Mouse (Mus musculus) CH12.LX (cell line): ENCODE measurements around the gene Mrpl42. TPM values are rescaled to one million over a fixed set of nuclear protein-coding genes. Genes with fewer than 3 reads are reported as not detected.

Experiments used
- DNase-seq: peaks from one replicate; pipeline ENCODE4 v3.0.0-alpha.2; 2013; ENCODE audit errors: extremely low read depth
- H3K27ac ChIP-seq: 2 replicates; pipeline ENCODE4 v1.5.1; 2012; ENCODE audit warnings: low read depth, mild to moderate bottlenecking, control low read depth, moderate library complexity; ENCODE audit not compliant: insufficient read depth
- H3K27me3 ChIP-seq: replicated peaks from 2 replicates; pipeline ENCODE3; 2012; ENCODE audit warnings: inconsistent platforms
- H3K36me3 ChIP-seq, 2 experiments: replicated peaks in 1 of 2; 2 replicates each; pipeline versions ENCODE3 to v1.6.1; 2012; ENCODE audit warnings: inconsistent platforms in 1 of 2, low read length in 1 of 2, mild to moderate bottlenecking in 1 of 2, mixed read lengths in 1 of 2, moderate library complexity in 1 of 2; ENCODE audit not compliant: control insufficient read depth in 1 of 2, insufficient read depth in 1 of 2
- H3K4me1 ChIP-seq, 2 experiments: 2 replicates each; pipeline ENCODE4 v1.6.1; 2012; ENCODE audit warnings: inconsistent platforms in 1 of 2, moderate library complexity in 1 of 2; ENCODE audit not compliant: insufficient read depth in 2 of 2, control insufficient read depth in 1 of 2
- H3K4me2 ChIP-seq: 2 replicates; pipeline ENCODE4 v1.6.1; 2012; ENCODE audit warnings: low read depth, mild to moderate bottlenecking, control low read depth; ENCODE audit not compliant: poor library complexity, insufficient read depth, severe bottlenecking
- H3K4me3 ChIP-seq, 3 experiments: fragments of 150-350 bp in 1 of 3; sonication (generic) in 1 of 3; replicated peaks in 1 of 3; 2 replicates each; pipeline versions ENCODE3 to v1.5.1; 2011 to 2012; ENCODE audit warnings: low read depth in 2 of 3, low read length in 2 of 3, mild to moderate bottlenecking in 2 of 3, moderate library complexity in 2 of 3, control low read depth in 1 of 3, improper control_type of control experiment in 1 of 3, inconsistent platforms in 1 of 3, mixed read lengths in 1 of 3; ENCODE audit not compliant: poor library complexity in 1 of 3
- H3K79me2 ChIP-seq: replicated peaks from 2 replicates; pipeline ENCODE4 v1.6.1; 2012; ENCODE audit warnings: mild to moderate bottlenecking, moderate library complexity; ENCODE audit not compliant: control insufficient read depth, poor library complexity, insufficient read depth, severe bottlenecking; ENCODE audit errors: extremely low read depth
- H3K9ac ChIP-seq: 2 replicates; pipeline ENCODE4 v1.6.1; 2012; ENCODE audit warnings: low read depth, mild to moderate bottlenecking, control low read depth, moderate library complexity; ENCODE audit not compliant: insufficient read depth
- H3K9me3 ChIP-seq: replicated peaks from 2 replicates; pipeline ENCODE3; 2012; ENCODE audit warnings: low read length, inconsistent platforms, mixed read lengths
- BHLHE40 ChIP-seq: IDR thresholded peaks from 2 replicates; pipeline ENCODE4 v1.6.1; 2011; ENCODE audit warnings: mild to moderate bottlenecking, low read depth, low read length, improper control_type of control experiment
- CHD2 ChIP-seq: IDR thresholded peaks from 2 replicates; pipeline ENCODE4 v1.6.1; 2011; ENCODE audit warnings: low read length, improper control_type of control experiment
- CTCF ChIP-seq, 2 experiments: IDR thresholded peaks in 1 of 2; conservative IDR thresholded peaks in 1 of 2; 2 replicates each; pipeline ENCODE4 v1.5.1; 2011 to 2012; ENCODE audit warnings: low read depth in 2 of 2, low read length in 2 of 2, improper control_type of control experiment in 1 of 2, inconsistent platforms in 1 of 2, mild to moderate bottlenecking in 1 of 2, moderate library complexity in 1 of 2
- EP300 ChIP-seq: IDR thresholded peaks from 2 replicates; pipeline ENCODE4 v1.6.1; 2011; ENCODE audit warnings: low read length, improper control_type of control experiment
- GABPA ChIP-seq: IDR thresholded peaks from 2 replicates; pipeline ENCODE4 v1.6.1; 2012; ENCODE audit warnings: low read depth, low read length, improper control_type of control experiment, inconsistent platforms; ENCODE audit not compliant: insufficient replicate concordance
- JUN ChIP-seq: IDR thresholded peaks from 2 replicates; pipeline ENCODE4 v1.6.1; 2011; ENCODE audit warnings: low read depth, mild to moderate bottlenecking, low read length, improper control_type of control experiment, moderate library complexity; ENCODE audit not compliant: insufficient read depth
- KAT2A ChIP-seq: IDR thresholded peaks from 2 replicates; pipeline ENCODE4 v1.6.1; 2012; ENCODE audit warnings: low read length, improper control_type of control experiment, inconsistent platforms; ENCODE audit not compliant: insufficient replicate concordance
- MAX ChIP-seq: IDR thresholded peaks from 2 replicates; pipeline ENCODE4 v1.6.1; 2011; ENCODE audit warnings: low read length, improper control_type of control experiment
- MEF2A ChIP-seq: IDR thresholded peaks from 2 replicates; pipeline ENCODE4 v1.6.1; 2014; ENCODE audit warnings: low read depth, mild to moderate bottlenecking, inconsistent platforms, low read length, improper control_type of control experiment, borderline replicate concordance
- PAX5 ChIP-seq: IDR thresholded peaks from 2 replicates; pipeline ENCODE4 v1.6.1; 2012; ENCODE audit warnings: low read length, inconsistent platforms, mixed read lengths
- USF2 ChIP-seq: conservative IDR thresholded peaks from 2 replicates; pipeline ENCODE4 v1.6.1; 2011; ENCODE audit warnings: low read depth, low read length, improper control_type of control experiment
- ZC3H11A ChIP-seq: IDR thresholded peaks from 2 replicates; pipeline ENCODE4 v1.6.1; 2012; ENCODE audit warnings: low read depth, mild to moderate bottlenecking, inconsistent platforms, low read length, improper control_type of control experiment
- dilution Hi-C: fragments of 300-500 bp; cut with MboI; formaldehyde crosslinking; loops from 2 replicates; pipeline ENCODE4 v1.14.3; 2020; ENCODE audit warnings: low sequenced_read_pairs; ENCODE audit not compliant: extremely low pct_unique_long_range_greater_than_20kb, extremely low pct_ligation_motif_present
- in situ Hi-C: fragments of 300-500 bp; cut with MboI; formaldehyde crosslinking; loops from 3 replicates; pipeline ENCODE4 v1.14.3; 2019; ENCODE audit warnings: low sequenced_read_pairs, low pct_ligation_motif_present, low pct_unique_long_range_greater_than_20kb, mixed read lengths
- polyA plus RNA-seq: library from polyadenylated mRNA; unstranded; fragments of >175 nt; gene quantifications from 2 replicates; pipeline ENCODE4 v1.2.1, GENCODE M21; 2012; ENCODE audit warnings: low read depth; ENCODE audit not compliant: insufficient read length
- total RNA-seq, 2 experiments: library from RNA; depleted of rRNA; stranded (reverse); fragments of 300-350 nt in 1 of 2; fragments of >200 nt in 1 of 2; gene quantifications; 2 replicates each; pipeline ENCODE4 v1.2.3; 2012 to 2014

Mrpl42 gene
- total and polyA plus RNA-seq, 3 experiments, result 161 to 389 (median 223) TPM

GRCm38 (mm10) chr10:95439718-95440339, 61.9 kb downstream of the Mrpl42 start:
- Histone ChIP-seq H3K36me3 (no peaks in the 10 kb centered on the region), H3K27me3 (no peaks in the 10 kb centered on the region), H3K4me1 (peaks cover 8 to 29% of the 10 kb centered on the region in 2 experiments), H3K4me2 (no peak overlapping the region), H3K27ac (no peak overlapping the region), H3K9ac (no peak overlapping the region), H3K4me3 (no peak overlapping the region), H3K9me3 (no peaks in the 10 kb centered on the region), H3K79me2 (no peaks in the 10 kb centered on the region)
- dilution Hi-C loops, result no loop called here
- no peak for DNase-seq
- in situ Hi-C loops, result no loop called here
- TF ChIP-seq MAX (no peak), JUN (no peak)

- in situ Hi-C loops, result no loop called here
- TF ChIP-seq MAX (no peak), PAX5 (no peak), BHLHE40 (no peak), ZC3H11A (no peak), CTCF (conservative IDR thresholded peaks at IDR 0.05 in 1 of 2, IDR thresholded peaks at IDR 0.05 in 1 of 2; ENCODE audit: low read depth in 2 of 2, low read length in 2 of 2) (no peak), GABPA (no peak), EP300 (no peak), MEF2A (no peak), USF2 (no peak), KAT2A (no peak), CHD2 (no peak)
- Histone ChIP-seq H3K9me3 (no peaks in the 10 kb centered on the region), H3K9ac (no peak overlapping the region), H3K4me2 (no peak overlapping the region), H3K36me3 (no peaks in the 10 kb centered on the region), H3K4me3 (no peak overlapping the region), H3K4me1 (peaks cover 8 to 29% of the 10 kb centered on the region in 2 experiments), H3K79me2 (no peaks in the 10 kb centered on the region), H3K27ac (no peak overlapping the region), H3K27me3 (no peaks in the 10 kb centered on the region)
- no peak for DNase-seq
- dilution Hi-C loops, result no loop called here
These were observed 62.8 kb downstream of the Mrpl42 start for GRCm38 (mm10) chr10:95438941-95439340.

Other genes starting within 250 kb of the Mrpl42 start
- 5.6 and 6.0 TPM in 2 replicates for gene Cradd, start 177.8 kb downstream of the Mrpl42 start, total RNA-seq (2012; rRNA removed)
- 5.2 and 5.6 TPM in 2 replicates for gene Cradd, start 177.8 kb downstream of the Mrpl42 start, total RNA-seq (2014; rRNA removed)
- gene Cradd, start 177.8 kb downstream of the Mrpl42 start, polyA plus RNA-seq, result 8.2 and 8.8 TPM in 2 replicates
- 7.8 and 8.1 TPM in 2 replicates for gene Socs2, start 84.8 kb downstream of the Mrpl42 start, total RNA-seq (2012; rRNA removed)
- 13.8 and 15.7 TPM in 2 replicates for gene Socs2, start 84.8 kb downstream of the Mrpl42 start, total RNA-seq (2014; rRNA removed)
- gene Socs2, start 84.8 kb downstream of the Mrpl42 start, polyA plus RNA-seq, result 12.0 and 16.3 TPM in 2 replicates
- gene Ube2n, start 13.2 kb upstream of the Mrpl42 start, total RNA-seq (2012; rRNA removed), result 71.9 and 117 TPM in 2 replicates
- 217 and 237 TPM in 2 replicates for gene Ube2n, start 13.2 kb upstream of the Mrpl42 start, total RNA-seq (2014; rRNA removed)
- gene Ube2n, start 13.2 kb upstream of the Mrpl42 start, polyA plus RNA-seq, result 243 and 265 TPM in 2 replicates
- 23.7 and 33.2 TPM in 2 replicates for gene Nudt4, start 62.2 kb upstream of the Mrpl42 start, total RNA-seq (2012; rRNA removed)
- gene Nudt4, start 62.2 kb upstream of the Mrpl42 start, total RNA-seq (2014; rRNA removed), result 38.0 and 39.2 TPM in 2 replicates
- gene Nudt4, start 62.2 kb upstream of the Mrpl42 start, polyA plus RNA-seq, result 61.1 and 67.4 TPM in 2 replicates
- gene Anapc15-ps, start 171.5 kb upstream of the Mrpl42 start, total RNA-seq (2012; rRNA removed), result 0.63 TPM in 1 of 2 replicates, not detected in the other
- 2.8 and 5.3 TPM in 2 replicates for gene Anapc15-ps, start 171.5 kb upstream of the Mrpl42 start, total RNA-seq (2014; rRNA removed)
- gene Anapc15-ps, start 171.5 kb upstream of the Mrpl42 start, polyA plus RNA-seq, result 1.1 TPM in 1 of 2 replicates, not detected in the other